ENCODE assay signal across 14 mouse cellular contexts in the genomic region with DNA sequence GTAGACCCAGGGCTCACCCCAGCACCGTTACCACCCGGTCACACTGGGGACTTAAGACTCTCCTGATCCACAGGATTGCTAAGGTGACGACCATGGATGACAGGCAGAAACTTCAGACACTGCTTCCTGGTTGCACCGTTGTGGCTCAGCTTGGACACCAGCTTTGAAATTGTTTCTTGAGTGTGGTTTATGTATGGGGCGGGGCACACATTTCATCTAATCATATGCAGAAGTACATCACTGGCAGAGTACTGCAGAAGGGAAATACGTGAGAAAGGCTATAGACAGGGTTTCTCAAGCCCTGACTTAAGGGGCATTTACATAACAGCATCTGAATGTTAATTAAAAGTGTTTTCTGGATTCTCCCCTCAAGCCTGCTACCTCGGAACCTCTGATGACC.
A peak's percentile ranks its signal among the peaks of the same experiment; 100 is the strongest.
DNase-seq lines count a peak whose midpoint lies in the region; ATAC-seq lines count a peak whose summit lies in the region.
"Had no signal": no experiment of that assay in that cellular context is flagged by ENCODE, and none has a peak within 500 bp of the region (broad histone marks: within the 10 kb centered on the region; RNA-seq: fewer than 3 reads in every experiment).

No protein-coding gene starts in this region.

- ATAC-seq in liver, embryonic 15.5 days (ENCODE audit: insufficient read depth) = peak; percentile 26; the same call in 1 of the 2 replicates
- ATAC-seq in liver, embryonic 12.5 days = no peak
- ATAC-seq in common myeloid progenitor, adult 5-6 weeks (replicated peaks; ENCODE audit: low read depth, poor library complexity, severe bottlenecking) = peak; percentile 58
- no peak for ATAC-seq in hindbrain, embryonic 13.5 days (ENCODE audit: low FRiP score)
- ATAC-seq: forebrain, embryonic 13.5 days had no signal

- H3K79me2 ChIP-seq in macrophage (ENCODE audit: inconsistent target) = no peaks in the 10 kb centered on the region

- no peak for DNase-seq in frontal cortex, postnatal 25 days (ENCODE audit: low spot score in 2 of 2)
- no peak for DNase-seq in adrenal gland, adult 2 months
- DNase-seq: adrenal gland, postnatal 25 days; liver, embryonic 13.5 days had no signal

- 53% methylated on average over 7 of the region's 7 CpGs for WGBS in liver, embryonic 15.5 days (ENCODE audit: insufficient replicate concordance)
- WGBS in liver, embryonic 12.5 days (ENCODE audit: insufficient replicate concordance) = 63% methylated on average over 7 of the region's 7 CpGs
- 64% methylated on average over 7 of the region's 7 CpGs for whole genome bisulfite sequencing in macrophage (ENCODE audit: missing documents)
- WGBS in hindbrain, embryonic 13.5 days = 92% methylated on average over 7 of the region's 7 CpGs

- H3K4me1 ChIP-seq in liver, embryonic 15.5 days (replicated peaks) = peaks cover 5% of the 10 kb centered on the region
- H3K4me1 ChIP-seq in liver, embryonic 12.5 days = peaks cover 10% of the 10 kb centered on the region
- H3K4me1 ChIP-seq in hindbrain, embryonic 13.5 days (replicated peaks) = peaks cover 17% of the 10 kb centered on the region
- H3K4me1 ChIP-seq: forebrain, embryonic 13.5 days had no signal

- peak overlapping the region; percentile 14; the same call in 1 of the 2 replicates for H3K4me2 ChIP-seq in liver, embryonic 15.5 days
- no peak overlapping the region for H3K4me2 ChIP-seq in liver, embryonic 12.5 days
- H3K4me2 ChIP-seq in hindbrain, embryonic 13.5 days = no peak overlapping the region
- H3K4me2 ChIP-seq: embryonic facial prominence, embryonic 15.5 days; forebrain, embryonic 13.5 days; heart, embryonic 12.5 days; hindbrain, embryonic 12.5 days had no signal

- no peak overlapping the region for H3K27ac ChIP-seq in liver, embryonic 15.5 days (replicated peaks)
- no peak overlapping the region for H3K27ac ChIP-seq in liver, embryonic 12.5 days
- H3K27ac ChIP-seq in macrophage = peak overlapping the region; percentile 68
- no peak overlapping the region; the same call in 1 of the 2 replicates for H3K27ac ChIP-seq in hindbrain, embryonic 13.5 days
- H3K27ac ChIP-seq: embryonic facial prominence, embryonic 15.5 days; forebrain, embryonic 13.5 days; hindbrain, embryonic 12.5 days; liver, embryonic 13.5 days had no signal

- no peaks in the 10 kb centered on the region for H3K27me3 ChIP-seq in liver, embryonic 15.5 days
- no peaks in the 10 kb centered on the region for H3K27me3 ChIP-seq in liver, embryonic 12.5 days (replicated peaks)
- H3K27me3 ChIP-seq in hindbrain, embryonic 13.5 days = no peaks in the 10 kb centered on the region
- H3K27me3 ChIP-seq: embryonic facial prominence, embryonic 15.5 days; forebrain, embryonic 13.5 days; heart, embryonic 12.5 days; hindbrain, embryonic 12.5 days; liver, embryonic 13.5 days had no signal

- no peaks in the 10 kb centered on the region for H3K9me3 ChIP-seq in liver, embryonic 15.5 days (replicated peaks)
- no peaks in the 10 kb centered on the region for H3K9me3 ChIP-seq in liver, embryonic 12.5 days (replicated peaks)
- no peaks in the 10 kb centered on the region for H3K9me3 ChIP-seq in hindbrain, embryonic 13.5 days
- H3K9me3 ChIP-seq: embryonic facial prominence, embryonic 15.5 days; forebrain, embryonic 13.5 days; heart, embryonic 12.5 days; hindbrain, embryonic 12.5 days; liver, embryonic 13.5 days had no signal

- H3K36me3 ChIP-seq in liver, embryonic 15.5 days (replicated peaks) = no peaks in the 10 kb centered on the region
- H3K36me3 ChIP-seq in liver, embryonic 12.5 days = peaks cover 24% of the 10 kb centered on the region
- H3K36me3 ChIP-seq in macrophage (ENCODE audit: inconsistent target) = no peaks in the 10 kb centered on the region
- peaks cover 7% of the 10 kb centered on the region; the same call in 1 of the 2 replicates for H3K36me3 ChIP-seq in hindbrain, embryonic 13.5 days
- H3K36me3 ChIP-seq: hindbrain, embryonic 12.5 days had no signal

- H3K4me3 ChIP-seq in liver, embryonic 15.5 days (replicated peaks) = no peak overlapping the region
- no peak overlapping the region for H3K4me3 ChIP-seq in liver, embryonic 12.5 days
- H3K4me3 ChIP-seq in macrophage (ENCODE audit: inconsistent target) = no peak overlapping the region
- H3K4me3 ChIP-seq in hindbrain, embryonic 13.5 days = no peak overlapping the region
- H3K4me3 ChIP-seq: embryonic facial prominence, embryonic 15.5 days; forebrain, embryonic 13.5 days; heart, embryonic 12.5 days; hindbrain, embryonic 12.5 days; liver, embryonic 13.5 days; myocyte had no signal

- H3K9ac ChIP-seq in liver, embryonic 15.5 days = no peak overlapping the region
- no peak overlapping the region for H3K9ac ChIP-seq in liver, embryonic 12.5 days
- H3K9ac ChIP-seq in hindbrain, embryonic 13.5 days = no peak overlapping the region
- H3K9ac ChIP-seq: embryonic facial prominence, embryonic 15.5 days; forebrain, embryonic 13.5 days; heart, embryonic 12.5 days; hindbrain, embryonic 12.5 days; liver, embryonic 13.5 days had no signal

Comparison
In these comparisons a context has a peak if more than half of its experiments do, and no peak if none do; other contexts are left out.
1. ATAC-seq: peak in liver, embryonic 15.5 days (single experiment) and common myeloid progenitor, adult 5-6 weeks (single experiment); none in liver, embryonic 12.5 days (single experiment) and hindbrain, embryonic 13.5 days (single experiment).